Mouse (Mus musculus) brain, adult 10 weeks (tissue): ENCODE results near the gene Acsm4. TPM values are rescaled to one million over a fixed set of nuclear protein-coding genes. Genes with fewer than 3 reads are reported as not detected.

Source experiments
- polyA plus RNA-seq: library from polyadenylated mRNA; stranded (reverse); fragments of 350-450 nt; fragmentation: Illumina TruSeq; extraction: RNeasy Lipid Tissue Mini Kit (QIAGEN cat#74804); gene quantifications from one replicate; pipeline ENCODE4 v1.2.3, GENCODE M21; 2015; ENCODE audit warnings: low read depth, low replicate concordance

Acsm4 gene
- not detected for polyA plus RNA-seq

GRCm38 (mm10) chr7:119689726-119690125 is at the start of gene Acsm4:
Acsm4 (plus strand) TSS chr7:119690026.

GRCm38 (mm10) chr7:119720253-119720946 is 30.6 kb downstream of the Acsm4 start, which contains the start of gene Thumpd1:
Thumpd1 (minus strand) TSS chr7:119720798.

GRCm38 (mm10) chr7:119760527-119760951 is 70.7 kb downstream of the Acsm4 start, which contains the start of gene Acsm3:
Acsm3 (plus strand) TSS chr7:119760923.

Other genes with a start within 250 kb of the Acsm4 start
- gene Gp2, start 230.7 kb upstream of the Acsm4 start, polyA plus RNA-seq, result 0.33 TPM
- not detected for gene Umod, start 210.7 kb upstream of the Acsm4 start, polyA plus RNA-seq
- 0.73 TPM for gene Acsm5, start 170.6 kb upstream of the Acsm4 start, polyA plus RNA-seq
- gene Pdilt, start 166.5 kb upstream of the Acsm4 start, polyA plus RNA-seq, result not detected
- gene Acsm2, start 135.7 kb upstream of the Acsm4 start, polyA plus RNA-seq, result not detected
- gene Acsm1, start 83.0 kb upstream of the Acsm4 start, polyA plus RNA-seq, result not detected
- gene Thumpd1, start 30.8 kb downstream of the Acsm4 start, polyA plus RNA-seq, result 40.1 TPM
- gene Acsm3, start 70.9 kb downstream of the Acsm4 start, polyA plus RNA-seq, result not detected
- gene Rexo5, start 104.0 kb downstream of the Acsm4 start, polyA plus RNA-seq, result 2.6 TPM
- gene Eri2, start 104.0 kb downstream of the Acsm4 start, polyA plus RNA-seq, result 11.5 TPM
- gene Lyrm1, start 205.8 kb downstream of the Acsm4 start, polyA plus RNA-seq, result 22.3 TPM
- gene Dcun1d3, start 206.3 kb downstream of the Acsm4 start, polyA plus RNA-seq, result 14.1 TPM